Mouse (Mus musculus) CH12.LX (cell line): ENCODE data around the gene Tspan32. TPM values are rescaled to one million over a fixed set of nuclear protein-coding genes. Genes with fewer than 3 reads are reported as not detected.

Experiments used
- DNase-seq: peaks from one replicate; pipeline ENCODE4 v3.0.0-alpha.2; 2013; ENCODE audit errors: extremely low read depth
- H3K27ac ChIP-seq: 2 replicates; pipeline ENCODE4 v1.5.1; 2012; ENCODE audit warnings: low read depth, mild to moderate bottlenecking, control low read depth, moderate library complexity; ENCODE audit not compliant: insufficient read depth
- H3K27me3 ChIP-seq: replicated peaks from 2 replicates; pipeline ENCODE3; 2012; ENCODE audit warnings: inconsistent platforms
- H3K36me3 ChIP-seq, 2 experiments: replicated peaks in 1 of 2; 2 replicates each; pipeline versions ENCODE3 to v1.6.1; 2012; ENCODE audit warnings: inconsistent platforms in 1 of 2, low read length in 1 of 2, mild to moderate bottlenecking in 1 of 2, mixed read lengths in 1 of 2, moderate library complexity in 1 of 2; ENCODE audit not compliant: control insufficient read depth in 1 of 2, insufficient read depth in 1 of 2
- H3K4me1 ChIP-seq, 2 experiments: 2 replicates each; pipeline ENCODE4 v1.6.1; 2012; ENCODE audit warnings: inconsistent platforms in 1 of 2, moderate library complexity in 1 of 2; ENCODE audit not compliant: insufficient read depth in 2 of 2, control insufficient read depth in 1 of 2
- H3K4me2 ChIP-seq: 2 replicates; pipeline ENCODE4 v1.6.1; 2012; ENCODE audit warnings: low read depth, mild to moderate bottlenecking, control low read depth; ENCODE audit not compliant: poor library complexity, insufficient read depth, severe bottlenecking
- H3K4me3 ChIP-seq, 3 experiments: fragments of 150-350 bp in 1 of 3; sonication (generic) in 1 of 3; replicated peaks in 1 of 3; 2 replicates each; pipeline versions ENCODE3 to v1.5.1; 2011 to 2012; ENCODE audit warnings: low read depth in 2 of 3, low read length in 2 of 3, mild to moderate bottlenecking in 2 of 3, moderate library complexity in 2 of 3, control low read depth in 1 of 3, improper control_type of control experiment in 1 of 3, inconsistent platforms in 1 of 3, mixed read lengths in 1 of 3; ENCODE audit not compliant: poor library complexity in 1 of 3
- H3K79me2 ChIP-seq: replicated peaks from 2 replicates; pipeline ENCODE4 v1.6.1; 2012; ENCODE audit warnings: mild to moderate bottlenecking, moderate library complexity; ENCODE audit not compliant: control insufficient read depth, poor library complexity, insufficient read depth, severe bottlenecking; ENCODE audit errors: extremely low read depth
- H3K9ac ChIP-seq: 2 replicates; pipeline ENCODE4 v1.6.1; 2012; ENCODE audit warnings: low read depth, mild to moderate bottlenecking, control low read depth, moderate library complexity; ENCODE audit not compliant: insufficient read depth
- H3K9me3 ChIP-seq: replicated peaks from 2 replicates; pipeline ENCODE3; 2012; ENCODE audit warnings: low read length, inconsistent platforms, mixed read lengths
- BHLHE40 ChIP-seq: IDR thresholded peaks from 2 replicates; pipeline ENCODE4 v1.6.1; 2011; ENCODE audit warnings: mild to moderate bottlenecking, low read depth, low read length, improper control_type of control experiment
- CHD1 ChIP-seq: IDR thresholded peaks from 2 replicates; pipeline ENCODE4 v1.6.1; 2012; ENCODE audit warnings: low read depth, low read length, improper control_type of control experiment, inconsistent platforms
- CHD2 ChIP-seq: IDR thresholded peaks from 2 replicates; pipeline ENCODE4 v1.6.1; 2011; ENCODE audit warnings: low read length, improper control_type of control experiment
- CTCF ChIP-seq, 2 experiments: IDR thresholded peaks in 1 of 2; conservative IDR thresholded peaks in 1 of 2; 2 replicates each; pipeline ENCODE4 v1.5.1; 2011 to 2012; ENCODE audit warnings: low read depth in 2 of 2, low read length in 2 of 2, improper control_type of control experiment in 1 of 2, inconsistent platforms in 1 of 2, mild to moderate bottlenecking in 1 of 2, moderate library complexity in 1 of 2
- E2F4 ChIP-seq: IDR thresholded peaks from 2 replicates; pipeline ENCODE4 v1.6.1; 2011; ENCODE audit warnings: low read depth, low read length, improper control_type of control experiment; ENCODE audit not compliant: insufficient replicate concordance
- ELF1 ChIP-seq: IDR thresholded peaks from 2 replicates; pipeline ENCODE4 v1.6.1; 2014; ENCODE audit warnings: low read depth, mild to moderate bottlenecking, inconsistent platforms, low read length, improper control_type of control experiment
- EP300 ChIP-seq: IDR thresholded peaks from 2 replicates; pipeline ENCODE4 v1.6.1; 2011; ENCODE audit warnings: low read length, improper control_type of control experiment
- ETS1 ChIP-seq: conservative IDR thresholded peaks from 2 replicates; pipeline ENCODE4 v1.6.1; 2012; ENCODE audit warnings: low read depth, mild to moderate bottlenecking, inconsistent platforms, low read length, improper control_type of control experiment, moderate library complexity
- GABPA ChIP-seq: IDR thresholded peaks from 2 replicates; pipeline ENCODE4 v1.6.1; 2012; ENCODE audit warnings: low read depth, low read length, improper control_type of control experiment, inconsistent platforms; ENCODE audit not compliant: insufficient replicate concordance
- HCFC1 ChIP-seq: IDR thresholded peaks from 2 replicates; pipeline ENCODE4 v1.6.1; 2012; ENCODE audit warnings: low read depth, mild to moderate bottlenecking, inconsistent platforms, low read length, improper control_type of control experiment
- IRF4 ChIP-seq: IDR thresholded peaks from 2 replicates; pipeline ENCODE4 v1.6.1; 2014; ENCODE audit warnings: low read depth, mild to moderate bottlenecking, inconsistent platforms, low read length, improper control_type of control experiment
- JUN ChIP-seq: IDR thresholded peaks from 2 replicates; pipeline ENCODE4 v1.6.1; 2011; ENCODE audit warnings: low read depth, mild to moderate bottlenecking, low read length, improper control_type of control experiment, moderate library complexity; ENCODE audit not compliant: insufficient read depth
- JUND ChIP-seq: conservative IDR thresholded peaks from 2 replicates; pipeline ENCODE4 v1.6.1; 2011; ENCODE audit warnings: low read depth, low read length, improper control_type of control experiment
- KAT2A ChIP-seq: IDR thresholded peaks from 2 replicates; pipeline ENCODE4 v1.6.1; 2012; ENCODE audit warnings: low read length, improper control_type of control experiment, inconsistent platforms; ENCODE audit not compliant: insufficient replicate concordance
- MAFK ChIP-seq: IDR thresholded peaks from 2 replicates; pipeline ENCODE4 v1.6.1; 2011; ENCODE audit warnings: low read length, improper control_type of control experiment; ENCODE audit not compliant: insufficient replicate concordance
- MAX ChIP-seq: IDR thresholded peaks from 2 replicates; pipeline ENCODE4 v1.6.1; 2011; ENCODE audit warnings: low read length, improper control_type of control experiment
- MAZ ChIP-seq: IDR thresholded peaks from 2 replicates; pipeline ENCODE4 v1.6.1; 2012; ENCODE audit warnings: low read depth, mild to moderate bottlenecking, inconsistent platforms, low read length, improper control_type of control experiment, moderate library complexity
- MEF2A ChIP-seq: IDR thresholded peaks from 2 replicates; pipeline ENCODE4 v1.6.1; 2014; ENCODE audit warnings: low read depth, mild to moderate bottlenecking, inconsistent platforms, low read length, improper control_type of control experiment, borderline replicate concordance
- MXI1 ChIP-seq: IDR thresholded peaks from 2 replicates; pipeline ENCODE4 v1.6.1; 2011; ENCODE audit warnings: mild to moderate bottlenecking, low read depth, low read length, improper control_type of control experiment
- MYC ChIP-seq: IDR thresholded peaks from 2 replicates; pipeline ENCODE4 v1.6.1; 2011; ENCODE audit warnings: low read depth, mild to moderate bottlenecking, improper control_type of control experiment, low read length
- NELFE ChIP-seq: IDR thresholded peaks from 2 replicates; pipeline ENCODE4 v1.6.1; 2011; ENCODE audit warnings: low read depth, low read length, improper control_type of control experiment
- NRF1 ChIP-seq: IDR thresholded peaks from 2 replicates; pipeline ENCODE4 v1.6.1; 2014; ENCODE audit warnings: low read depth, mild to moderate bottlenecking, inconsistent platforms, low read length, improper control_type of control experiment, moderate library complexity
- PAX5 ChIP-seq: IDR thresholded peaks from 2 replicates; pipeline ENCODE4 v1.6.1; 2012; ENCODE audit warnings: low read length, inconsistent platforms, mixed read lengths
- POLR2A ChIP-seq: IDR thresholded peaks from 2 replicates; pipeline ENCODE4 v1.6.1; 2011; ENCODE audit warnings: low read depth, mild to moderate bottlenecking, improper control_type of control experiment, low read length
- POLR2AphosphoS2 ChIP-seq: IDR thresholded peaks from 2 replicates; pipeline ENCODE4 v1.6.1; 2011; ENCODE audit warnings: low read depth, low read length, improper control_type of control experiment
- RAD21 ChIP-seq: IDR thresholded peaks from 2 replicates; pipeline ENCODE4 v1.6.1; 2011; ENCODE audit warnings: low read depth, mild to moderate bottlenecking, low read length, improper control_type of control experiment, moderate library complexity
- RCOR1 ChIP-seq: conservative IDR thresholded peaks from 2 replicates; pipeline ENCODE4 v1.6.1; 2012; ENCODE audit warnings: low read depth, mild to moderate bottlenecking, inconsistent platforms, low read length, improper control_type of control experiment
- SIN3A ChIP-seq: IDR thresholded peaks from 2 replicates; pipeline ENCODE4 v1.6.1; 2012; ENCODE audit warnings: low read length, improper control_type of control experiment, inconsistent platforms
- SMC3 ChIP-seq: IDR thresholded peaks from 2 replicates; pipeline ENCODE4 v1.6.1; 2011; ENCODE audit warnings: low read depth, low read length, improper control_type of control experiment
- TBP ChIP-seq: conservative IDR thresholded peaks from 2 replicates; pipeline ENCODE4 v1.6.1; 2011; ENCODE audit warnings: low read depth, low read length, improper control_type of control experiment
- TCF12 ChIP-seq: IDR thresholded peaks from 2 replicates; pipeline ENCODE4 v1.6.1; 2014; ENCODE audit warnings: low read depth, mild to moderate bottlenecking, inconsistent platforms, low read length, improper control_type of control experiment
- UBTF ChIP-seq: IDR thresholded peaks from 2 replicates; pipeline ENCODE4 v1.6.1; 2012; ENCODE audit warnings: low read depth, mild to moderate bottlenecking, inconsistent platforms, low read length, improper control_type of control experiment, moderate library complexity
- USF1 ChIP-seq: IDR thresholded peaks from 2 replicates; pipeline ENCODE4 v1.6.1; 2014; ENCODE audit warnings: low read depth, mild to moderate bottlenecking, inconsistent platforms, low read length, improper control_type of control experiment
- USF2 ChIP-seq: conservative IDR thresholded peaks from 2 replicates; pipeline ENCODE4 v1.6.1; 2011; ENCODE audit warnings: low read depth, low read length, improper control_type of control experiment
- ZC3H11A ChIP-seq: IDR thresholded peaks from 2 replicates; pipeline ENCODE4 v1.6.1; 2012; ENCODE audit warnings: low read depth, mild to moderate bottlenecking, inconsistent platforms, low read length, improper control_type of control experiment
- ZKSCAN1 ChIP-seq: IDR thresholded peaks from 2 replicates; pipeline ENCODE4 v1.6.1; 2012; ENCODE audit warnings: low read depth, inconsistent platforms, low read length, improper control_type of control experiment, borderline replicate concordance
- ZMIZ1 ChIP-seq: IDR thresholded peaks from 2 replicates; pipeline ENCODE4 v1.6.1; 2012; ENCODE audit warnings: low read depth, mild to moderate bottlenecking, inconsistent platforms, low read length, improper control_type of control experiment
- ZNF384 ChIP-seq: IDR thresholded peaks from 2 replicates; pipeline ENCODE4 v1.6.1; 2012; ENCODE audit warnings: low read depth, low read length, improper control_type of control experiment, inconsistent platforms
- dilution Hi-C: fragments of 300-500 bp; cut with MboI; formaldehyde crosslinking; loops from 2 replicates; pipeline ENCODE4 v1.14.3; 2020; ENCODE audit warnings: low sequenced_read_pairs; ENCODE audit not compliant: extremely low pct_unique_long_range_greater_than_20kb, extremely low pct_ligation_motif_present
- in situ Hi-C: fragments of 300-500 bp; cut with MboI; formaldehyde crosslinking; loops from 3 replicates; pipeline ENCODE4 v1.14.3; 2019; ENCODE audit warnings: low sequenced_read_pairs, low pct_ligation_motif_present, low pct_unique_long_range_greater_than_20kb, mixed read lengths
- polyA plus RNA-seq: library from polyadenylated mRNA; unstranded; fragments of >175 nt; gene quantifications from 2 replicates; pipeline ENCODE4 v1.2.1, GENCODE M21; 2012; ENCODE audit warnings: low read depth; ENCODE audit not compliant: insufficient read length
- total RNA-seq, 2 experiments: library from RNA; depleted of rRNA; stranded (reverse); fragments of 300-350 nt in 1 of 2; fragments of >200 nt in 1 of 2; gene quantifications; 2 replicates each; pipeline ENCODE4 v1.2.3; 2012 to 2014

Tspan32 gene
- total and polyA plus RNA-seq, 3 experiments: 28.2 to 34.5 (median 28.6) TPM

GRCm38 (mm10) chr7:143008370-143008926 lies 3.6 kb downstream of the Tspan32 start:
- peaks cover 21% of the 10 kb centered on the region for H3K79me2 ChIP-seq
- H3K4me1 ChIP-seq: peaks cover 13 to 38% of the 10 kb centered on the region in 2 experiments
- peaks cover 0 to 35% of the 10 kb centered on the region in 2 experiments for H3K36me3 ChIP-seq
- H3K9me3 ChIP-seq: no peaks in the 10 kb centered on the region
- H3K4me3 ChIP-seq: peak overlapping the region; percentile 5 to 81 (median 74)
- TF ChIP-seq ZNF384: no peak
- 0 out of 2 replicates have a peak, but pooled peaks have one; percentile 26 for TF ChIP-seq TCF12
- TF ChIP-seq UBTF: no peak
- no peak for TF ChIP-seq CTCF (conservative IDR thresholded peaks at IDR 0.05 in 1 of 2, IDR thresholded peaks at IDR 0.05 in 1 of 2; ENCODE audit: low read depth in 2 of 2, low read length in 2 of 2)
- TF ChIP-seq MAFK: no peak
- no peak; the same call in 1 of the 2 replicates for TF ChIP-seq MAZ
- no peak for TF ChIP-seq JUN
- TF ChIP-seq HCFC1: no peak
- TF ChIP-seq POLR2A: 0 out of 2 replicates have a peak, but pooled peaks have one; percentile 34
- no peak for TF ChIP-seq SMC3
- TF ChIP-seq IRF4: peak; percentile 48
- TF ChIP-seq GABPA: no peak
- no peak for TF ChIP-seq KAT2A
- TF ChIP-seq CHD2: no peak; the same call in 1 of the 2 replicates
- peak; percentile 41; the same call in 1 of the 2 replicates for TF ChIP-seq SIN3A
- no peak for TF ChIP-seq MEF2A
- TF ChIP-seq NELFE: peak; percentile 38; the same call in 1 of the 2 replicates
- no peak for TF ChIP-seq PAX5
- no peak; the same call in 1 of the 2 replicates for TF ChIP-seq MXI1
- TF ChIP-seq CHD1: no peak; the same call in 1 of the 2 replicates
- TF ChIP-seq MAX: no peak
- no peak for TF ChIP-seq E2F4
- no peak for TF ChIP-seq ETS1
- TF ChIP-seq EP300: no peak
- TF ChIP-seq ZKSCAN1: no peak
- no peak for TF ChIP-seq TBP
- peak; percentile 53; the same call in 1 of the 2 replicates for TF ChIP-seq ELF1
- no peak for TF ChIP-seq NRF1
- TF ChIP-seq ZC3H11A: no peak
- no peak for TF ChIP-seq USF2
- no peak for TF ChIP-seq POLR2AphosphoS2
- no peak for TF ChIP-seq BHLHE40
- no peak for TF ChIP-seq USF1
- TF ChIP-seq ZMIZ1: no peak
- no peak for TF ChIP-seq RCOR1
- TF ChIP-seq RAD21: no peak
- no peak for TF ChIP-seq JUND
- TF ChIP-seq MYC: no peak
- H3K27me3 ChIP-seq: no peaks in the 10 kb centered on the region
- peak overlapping the region; percentile 53 for H3K4me2 ChIP-seq
- dilution Hi-C loops: no loop called here
- in situ Hi-C loops: loop anchor here (5.0 to 25.0 kb wide), 2 partner anchors 59 to 546 kb away; partner anchors contain the start of genes Lsp1 and Tssc4
- peak overlapping the region; percentile 15; the same call in 1 of the 2 replicates for H3K9ac ChIP-seq
- H3K27ac ChIP-seq: peak overlapping the region; percentile 34
- peak; percentile 68 for DNase-seq
